Mouse (Mus musculus) common myeloid progenitor, adult 5-6 weeks (primary cell): Measurements from ENCODE around the gene Zfp385b. TPM values are rescaled to one million over a fixed set of nuclear protein-coding genes. Genes with fewer than 3 reads are reported as not detected.

Source experiments
- ATAC-seq: replicated peaks from 2 replicates; pipeline ENCODE4 v1.8.0; 2016; ENCODE audit warnings: low read depth, mild to moderate bottlenecking, moderate TSS enrichment, inconsistent platforms; ENCODE audit not compliant: poor library complexity, severe bottlenecking
- total RNA-seq: library from RNA; stranded (forward); fragments of 200-1000, 187-1606 nt; gene quantifications from 2 replicates; pipeline ENCODE4 v1.2.3, GENCODE M21; 2017

Zfp385b gene
- total RNA-seq, 1 experiment from 2014 or later, result not detected

GRCm38 (mm10) chr2:77610303-77610991 is 209.0 kb downstream of the Zfp385b start:
- ATAC-seq, result no peak

GRCm38 (mm10) chr2:77609452-77609851 is 210.0 kb downstream of the Zfp385b start:
- ATAC-seq, result no peak

- no peak for ATAC-seq
Measured at GRCm38 (mm10) chr2:77608666-77609065, 210.8 kb downstream of the Zfp385b start.

GRCm38 (mm10) chr2:77593461-77593860 is 226.0 kb downstream of the Zfp385b start:
- ATAC-seq, result no peak

GRCm38 (mm10) chr2:77592525-77592924 is 226.9 kb downstream of the Zfp385b start:
- no peak for ATAC-seq

- ATAC-seq, result no peak
Measured at GRCm38 (mm10) chr2:77589205-77589901, 230.1 kb downstream of the Zfp385b start.

GRCm38 (mm10) chr2:77587387-77587786 is 232.1 kb downstream of the Zfp385b start:
- ATAC-seq, result no peak

GRCm38 (mm10) chr2:77586581-77587360 is 232.7 kb downstream of the Zfp385b start:
- no peak for ATAC-seq

DNA sequence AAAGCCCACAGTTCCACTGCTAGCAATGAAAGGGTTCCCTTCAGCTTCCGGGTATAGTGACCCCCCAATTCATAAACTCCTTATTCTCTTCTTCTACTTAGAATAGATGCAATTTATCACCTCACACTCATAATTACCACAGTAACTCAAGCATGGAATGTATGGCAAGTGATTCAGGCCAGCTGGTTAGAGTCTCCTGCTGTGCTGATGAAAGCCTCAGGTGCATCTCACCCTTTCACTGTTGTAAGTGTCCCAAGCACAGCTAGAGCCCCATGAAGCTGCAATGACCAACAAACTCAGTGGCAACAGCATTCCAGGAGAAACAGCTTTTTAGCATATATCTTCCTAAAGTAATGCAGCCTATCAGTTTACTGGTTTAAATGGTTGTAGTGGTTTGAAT is 235.9 kb downstream of the Zfp385b start:
- no peak for ATAC-seq

- ATAC-seq, result no peak
Measured at GRCm38 (mm10) chr2:77576571-77576970, 242.9 kb downstream of the Zfp385b start.

GRCm38 (mm10) chr2:77567528-77568435 is 251.7 kb downstream of the Zfp385b start:
- no peak for ATAC-seq

DNA sequence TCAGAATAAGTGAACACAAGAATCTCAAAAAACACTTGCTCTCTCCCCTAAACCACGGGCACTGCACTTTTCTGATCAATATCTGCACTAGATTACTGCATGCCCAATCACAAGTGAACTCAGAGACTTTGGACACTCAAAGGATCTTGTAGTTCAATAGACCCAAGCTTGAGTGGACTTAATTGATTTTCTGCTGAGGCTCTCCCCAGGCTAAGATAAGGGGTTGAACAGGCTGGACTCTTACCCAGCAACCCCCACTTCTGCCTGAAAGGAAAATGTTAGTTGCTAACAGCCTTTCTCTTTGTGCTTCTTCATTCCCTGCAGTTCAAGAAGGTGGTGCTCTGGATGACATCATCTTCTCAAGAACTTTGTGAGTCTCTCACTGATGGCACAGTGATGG is 255.7 kb downstream of the Zfp385b start:
- no peak for ATAC-seq

GRCm38 (mm10) chr2:77561941-77562340 is 257.5 kb downstream of the Zfp385b start:
- no peak for ATAC-seq

GRCm38 (mm10) chr2:77556938-77557337 is 262.5 kb downstream of the Zfp385b start:
- ATAC-seq, result no peak

DNA sequence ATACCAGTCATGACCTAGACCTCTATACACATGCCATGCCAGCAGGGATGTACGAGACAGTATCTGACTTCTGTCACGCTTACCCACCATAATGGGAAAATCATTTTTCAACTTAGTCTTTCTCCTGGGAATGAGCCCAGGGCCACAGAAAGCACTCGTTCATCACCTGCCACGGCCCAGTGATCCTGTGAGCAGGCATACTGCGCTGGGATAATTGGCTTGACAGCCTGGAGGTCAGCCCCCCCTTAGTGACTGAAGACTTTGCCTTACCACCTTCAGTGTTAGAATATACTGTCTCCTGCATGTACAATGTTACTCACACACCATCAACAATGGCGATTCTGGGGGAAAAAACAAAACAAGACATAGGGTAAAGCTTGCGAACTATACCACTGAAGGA is 263.5 kb downstream of the Zfp385b start:
- no peak for ATAC-seq

- no peak for ATAC-seq
Measured at GRCm38 (mm10) chr2:77552675-77553074, 266.8 kb downstream of the Zfp385b start.

DNA sequence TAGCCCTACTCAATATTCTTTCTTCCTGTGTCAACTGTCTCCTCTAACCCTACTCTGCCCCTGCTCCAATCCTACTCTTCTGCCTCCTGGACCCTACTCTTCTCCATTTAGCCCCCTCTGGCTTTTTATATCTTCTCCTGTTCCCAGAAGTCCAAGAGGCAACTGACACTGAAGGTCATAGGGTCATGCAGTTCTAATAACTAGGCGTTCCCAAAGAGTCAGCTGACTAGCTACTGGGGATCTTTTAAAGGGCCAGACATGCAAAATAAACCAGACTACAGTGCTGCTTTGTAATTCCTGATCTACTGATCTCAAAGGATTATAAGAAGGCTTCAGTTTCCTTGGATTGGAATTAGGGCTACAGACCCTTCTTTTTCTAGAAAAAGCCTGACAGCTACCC is 276.1 kb downstream of the Zfp385b start:
- ATAC-seq, result no peak

- 0 out of 2 replicates have a peak, but pooled peaks have one; percentile 42 for ATAC-seq
Measured at GRCm38 (mm10) chr2:77542605-77543004, 276.8 kb downstream of the Zfp385b start.

GRCm38 (mm10) chr2:77541681-77542080 is 277.8 kb downstream of the Zfp385b start:
- ATAC-seq, result no peak

- ATAC-seq, result no peak
Measured at GRCm38 (mm10) chr2:77540860-77541259, 278.6 kb downstream of the Zfp385b start.
